Comparison of ENCODE assay signal across 22 mouse cellular contexts in the genomic region with DNA sequence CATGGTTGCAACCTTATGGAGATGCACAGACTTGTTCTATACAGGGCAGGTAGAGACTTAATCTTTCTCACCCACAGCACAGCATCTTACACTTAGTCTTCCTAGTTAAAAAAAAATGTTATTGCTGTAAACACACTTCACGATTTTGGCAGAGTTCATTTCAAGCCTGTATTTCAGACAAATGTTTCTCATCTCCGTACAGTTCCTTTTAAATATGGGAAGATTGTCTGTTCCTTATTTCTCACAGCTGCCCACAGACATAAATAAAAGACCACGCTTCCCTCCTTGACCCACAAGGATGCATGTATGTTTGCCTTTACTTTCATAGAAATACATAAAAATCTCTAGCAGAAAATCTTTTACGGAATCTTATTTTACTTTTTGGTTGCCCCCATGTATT. TPM values are rescaled to one million over a fixed set of nuclear protein-coding genes. Genes with fewer than 3 reads are reported as not detected.
"Had no signal": no experiment of that assay in that cellular context is flagged by ENCODE, and none has a peak within 500 bp of the region (broad histone marks: within the 10 kb centered on the region; RNA-seq: fewer than 3 reads in every experiment).

No protein-coding gene starts in this region.

- H3K9me3 ChIP-seq: limb, embryonic 10.5 days; limb, embryonic 13.5 days; midbrain, embryonic 12.5 days; midbrain, embryonic 15.5 days; neural tube, embryonic 13.5 days had no signal

- DNase-seq: kidney, adult 2 months; kidney, postnatal 25 days; layer of hippocampus, adult 9-11 months; liver; lung, adult 2 months; retina, postnatal 1 day; right cerebral cortex, postnatal 25 days; spleen, adult 18-20 months; thymus, adult 2 months; thymus, postnatal 4 days had no signal

- H3K4me3 ChIP-seq: layer of hippocampus, adult 2 months; limb, embryonic 10.5 days; limb, embryonic 13.5 days; midbrain, embryonic 12.5 days; midbrain, embryonic 15.5 days; myocyte; neural tube, embryonic 13.5 days had no signal

- H3K27ac ChIP-seq: hindbrain, postnatal 0 days; kidney, postnatal 0 days; layer of hippocampus, adult 2 months; limb, embryonic 10.5 days; limb, embryonic 13.5 days; liver, embryonic 14.5 days; midbrain, embryonic 12.5 days; midbrain, embryonic 15.5 days; neural tube, embryonic 13.5 days; stomach, postnatal 0 days had no signal

- H3K4me1 ChIP-seq: limb, embryonic 10.5 days; limb, embryonic 13.5 days; midbrain, embryonic 12.5 days had no signal

- ATAC-seq: hindbrain, postnatal 0 days; intestine, postnatal 0 days; midbrain, embryonic 15.5 days had no signal

- H3K36me3 ChIP-seq: limb, embryonic 10.5 days; limb, embryonic 13.5 days; midbrain, embryonic 12.5 days; midbrain, embryonic 15.5 days; neural tube, embryonic 13.5 days had no signal

- H3K27me3 ChIP-seq: limb, embryonic 13.5 days; midbrain, embryonic 12.5 days; midbrain, embryonic 15.5 days; neural tube, embryonic 13.5 days had no signal

- H3K9ac ChIP-seq: limb, embryonic 13.5 days; liver, embryonic 14.5 days; midbrain, embryonic 12.5 days; midbrain, embryonic 15.5 days; neural tube, embryonic 13.5 days had no signal

- H3K4me2 ChIP-seq: limb, embryonic 13.5 days; midbrain, embryonic 12.5 days; midbrain, embryonic 15.5 days; neural tube, embryonic 13.5 days had no signal

RNA-seq across cellular contexts. Expression of a gene that starts 22.4 kb away (rescaled TPM):
- polyA plus RNA-seq: myocyte had no signal
